Mouse (Mus musculus): ENCODE results near the gene Rusc1. TPM values are rescaled to one million over a fixed set of nuclear protein-coding genes. Genes with fewer than 3 reads are reported as not detected.
A peak's percentile ranks its signal among the peaks of the same experiment; 100 is the strongest.

The Rusc1 gene
- not detected in 2 replicates for polyA plus RNA-seq (2012; ENCODE audit: insufficient read depth, insufficient read length, low replicate concordance, missing spikeins)

DNA sequence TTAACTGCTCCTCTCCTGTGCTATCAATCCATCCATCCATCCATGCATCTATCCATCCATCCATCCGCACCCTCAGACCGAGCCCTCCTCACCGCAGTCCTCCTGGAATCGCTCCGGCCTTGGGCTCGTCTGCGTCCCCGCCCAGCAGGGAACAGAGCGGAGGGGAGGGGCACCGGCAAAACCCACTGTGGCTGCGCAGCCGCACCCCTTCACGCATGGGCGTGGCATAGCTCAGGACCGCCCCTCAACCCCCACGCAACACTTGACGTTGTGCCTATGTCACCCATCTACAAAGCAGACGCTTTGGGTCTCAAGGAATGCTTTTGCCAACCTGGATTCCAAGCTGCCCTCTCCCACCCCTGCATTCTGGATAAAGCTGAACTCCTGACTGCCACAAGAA, at the start of gene Rusc1:
Rusc1 (minus strand) TSS at position 137 of the 400 bp plus-strand sequence.
- under 1% methylated on average over 18 of the region's 18 CpGs for WGBS
- H3K27ac ChIP-seq (ENCODE audit: insufficient read depth, low read depth, low read length), result peak within 1 kb of the TSS; percentile 58; the same call in 1 of the 2 replicates
- H3K4me1 ChIP-seq (ENCODE audit: control insufficient read depth, insufficient read depth, low read length), result peaks cover 34% of the 10 kb centered on the region
- TF ChIP-seq POLR2A (IDR thresholded peaks at IDR 0.05; ENCODE audit: insufficient read depth, low read depth, low read length) (peak; percentile 41; the same call in 1 of the 2 replicates), CTCF (IDR thresholded peaks at IDR 0.05; ENCODE audit: insufficient read depth, low read depth, low read length) (no peak)
- H3K4me3 ChIP-seq (ENCODE audit: insufficient read depth, low read depth, low read length), result peak within 1 kb of the TSS; percentile 75

DNA sequence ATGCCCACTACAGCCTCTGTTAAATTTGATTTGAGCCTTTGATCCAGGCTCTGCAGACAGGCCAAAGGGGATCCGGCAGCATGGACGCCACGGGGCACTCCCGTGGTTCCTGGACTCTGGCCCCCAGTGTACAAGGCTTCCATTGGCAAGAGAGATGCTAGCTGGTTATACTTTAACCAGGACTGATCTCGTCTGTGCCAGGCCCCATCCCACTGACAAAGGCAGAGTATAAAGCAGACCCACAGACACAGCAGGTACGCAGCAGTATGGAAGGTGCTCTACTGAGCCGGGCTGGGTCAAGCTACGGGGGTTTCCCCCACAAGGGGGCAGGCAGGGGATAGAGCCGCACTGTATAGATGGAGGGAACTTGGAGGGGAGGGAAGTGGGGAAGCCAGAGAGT, 43.3 kb upstream of the Rusc1 start:
- peaks cover 14% of the 10 kb centered on the region for H3K4me1 ChIP-seq (ENCODE audit: control insufficient read depth, insufficient read depth, low read length)
- H3K27ac ChIP-seq (ENCODE audit: insufficient read depth, low read depth, low read length), result no peak overlapping the region
- no peak overlapping the region for H3K4me3 ChIP-seq (ENCODE audit: insufficient read depth, low read depth, low read length)
- 60% methylated on average over 9 of the region's 9 CpGs for WGBS
- no peak for TF ChIP-seq CTCF (IDR thresholded peaks at IDR 0.05; ENCODE audit: insufficient read depth, low read depth, low read length)
- TF ChIP-seq POLR2A (IDR thresholded peaks at IDR 0.05; ENCODE audit: insufficient read depth, low read depth, low read length), result no peak

DNA sequence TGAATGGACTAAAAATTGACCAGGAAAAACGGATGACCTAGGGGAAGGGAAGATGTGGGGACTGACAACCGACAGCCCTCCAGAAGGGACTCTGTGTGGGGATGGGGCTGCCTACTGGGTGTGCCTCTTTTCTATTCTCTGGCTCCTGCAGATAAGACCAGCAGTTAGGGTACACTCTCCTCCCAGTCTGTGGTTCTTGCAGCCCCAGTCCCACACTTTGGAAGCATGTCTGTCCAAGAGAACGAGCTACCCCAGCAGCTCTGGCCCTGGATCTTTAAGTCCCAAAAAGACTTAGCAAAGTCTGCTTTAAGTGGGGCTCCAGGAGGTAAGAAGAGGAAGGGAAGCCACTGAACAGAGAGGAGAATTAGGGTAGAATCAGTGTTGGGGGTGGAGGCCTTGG, 42.8 kb upstream of the Rusc1 start, which contains the start of gene Pklr:
Pklr (plus strand) TSS at position 185 of the 400 bp plus-strand sequence.
- peaks cover 14% of the 10 kb centered on the region for H3K4me1 ChIP-seq (ENCODE audit: control insufficient read depth, insufficient read depth, low read length)
- no peak within 1 kb of the TSS for H3K27ac ChIP-seq (ENCODE audit: insufficient read depth, low read depth, low read length)
- H3K4me3 ChIP-seq (ENCODE audit: insufficient read depth, low read depth, low read length), result no peak within 1 kb of the TSS
- TF ChIP-seq POLR2A (IDR thresholded peaks at IDR 0.05; ENCODE audit: insufficient read depth, low read depth, low read length) (no peak), CTCF (IDR thresholded peaks at IDR 0.05; ENCODE audit: insufficient read depth, low read depth, low read length) (no peak)
- WGBS, result 80% methylated on average over 3 of the region's 3 CpGs

DNA sequence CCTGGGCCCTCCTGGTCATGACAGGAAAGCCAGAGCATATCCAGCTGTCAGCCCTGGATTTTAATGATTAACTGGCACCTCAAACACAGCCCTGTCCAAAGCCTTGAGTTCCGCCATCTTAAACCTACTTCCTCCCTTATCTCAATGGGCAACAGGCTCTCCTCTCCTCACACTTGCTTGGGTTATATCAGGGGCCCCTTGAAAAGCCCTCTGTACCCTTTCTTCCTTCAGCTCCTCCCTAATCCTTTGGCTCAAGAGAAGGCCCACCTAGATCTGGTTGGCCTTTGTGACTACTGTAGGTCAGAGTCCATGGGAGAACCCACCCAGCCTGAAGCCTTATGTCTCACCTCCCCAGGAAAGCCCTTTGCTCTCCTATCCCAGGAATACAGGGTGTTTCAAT, 40.6 kb upstream of the Rusc1 start:
- TF ChIP-seq POLR2A (IDR thresholded peaks at IDR 0.05; ENCODE audit: insufficient read depth, low read depth, low read length) (no peak), CTCF (IDR thresholded peaks at IDR 0.05; ENCODE audit: insufficient read depth, low read depth, low read length) (no peak)
- Histone ChIP-seq H3K4me3 (ENCODE audit: insufficient read depth, low read depth, low read length) (no peak overlapping the region), H3K27ac (ENCODE audit: insufficient read depth, low read depth, low read length) (no peak overlapping the region), H3K4me1 (ENCODE audit: control insufficient read depth, insufficient read depth, low read length) (peaks cover 14% of the 10 kb centered on the region)
- WGBS, result 100% methylated on average over 1 of the region's 1 CpGs

DNA sequence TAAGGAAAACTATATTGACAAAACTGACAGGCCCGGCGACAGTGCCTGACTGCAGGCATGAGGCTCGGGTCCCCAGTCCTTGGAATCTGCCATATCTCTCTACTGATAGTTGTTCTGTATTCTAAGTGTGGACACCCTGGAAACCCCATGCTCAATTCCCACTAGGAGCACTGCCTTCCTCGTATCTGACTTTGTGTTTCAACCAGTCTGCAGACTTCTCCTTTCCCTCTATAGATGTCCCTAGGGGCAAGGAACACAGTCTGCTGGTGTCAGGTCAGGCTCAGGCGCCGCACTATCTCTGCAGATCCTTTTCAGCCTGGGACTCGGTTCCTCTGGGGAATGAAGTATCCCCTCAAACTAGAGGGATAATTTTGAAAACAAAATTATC, 39.9 kb upstream of the Rusc1 start:
- Histone ChIP-seq H3K4me1 (ENCODE audit: control insufficient read depth, insufficient read depth, low read length) (peaks cover 14% of the 10 kb centered on the region), H3K4me3 (ENCODE audit: insufficient read depth, low read depth, low read length) (no peak overlapping the region), H3K27ac (ENCODE audit: insufficient read depth, low read depth, low read length) (no peak overlapping the region)
- 85% methylated on average over 7 of the region's 7 CpGs for WGBS
- no peak for TF ChIP-seq CTCF (IDR thresholded peaks at IDR 0.05; ENCODE audit: insufficient read depth, low read depth, low read length)
- TF ChIP-seq POLR2A (IDR thresholded peaks at IDR 0.05; ENCODE audit: insufficient read depth, low read depth, low read length), result no peak

DNA sequence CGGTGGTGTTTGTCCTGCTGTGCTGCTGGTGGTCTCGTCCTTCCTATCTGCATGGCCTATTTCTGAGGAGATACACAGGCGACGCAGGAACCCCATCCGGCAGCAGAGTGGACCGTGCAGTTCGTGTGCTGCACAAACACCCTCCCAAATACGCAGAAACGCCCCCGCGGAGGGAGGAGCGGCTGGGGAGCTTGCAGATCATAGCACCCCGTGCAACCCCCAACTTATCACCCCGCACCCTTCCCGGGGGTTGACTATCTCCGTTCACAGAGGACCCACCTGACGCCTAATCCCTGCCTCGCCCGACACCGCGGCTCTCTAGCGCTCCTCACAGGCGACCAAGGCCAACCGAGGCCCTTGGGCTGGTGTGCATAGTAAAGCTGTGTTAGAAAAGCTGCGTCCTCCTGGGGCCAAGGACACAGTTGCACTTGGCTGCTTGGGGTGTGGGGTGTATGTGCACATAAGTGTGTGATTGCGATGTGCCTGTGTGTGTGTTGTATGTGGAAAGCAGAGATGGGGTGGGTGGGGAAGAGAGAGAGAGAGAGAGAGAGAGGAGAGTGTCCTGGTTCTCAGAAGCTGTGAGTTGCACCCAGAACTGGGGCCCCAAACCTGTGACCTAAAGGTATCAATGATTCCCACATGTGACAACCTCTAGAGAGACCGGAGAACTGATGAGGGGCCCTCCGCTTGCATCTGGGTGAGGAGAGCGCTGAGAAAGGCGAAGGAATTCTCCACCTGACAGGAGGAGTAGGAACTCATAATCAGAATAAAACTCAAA, 39.4 kb upstream of the Rusc1 start:
- peaks cover 14% of the 10 kb centered on the region for H3K4me1 ChIP-seq (ENCODE audit: control insufficient read depth, insufficient read depth, low read length)
- peak overlapping the region; percentile 50 for H3K4me3 ChIP-seq (ENCODE audit: insufficient read depth, low read depth, low read length)
- no peak for TF ChIP-seq POLR2A (IDR thresholded peaks at IDR 0.05; ENCODE audit: insufficient read depth, low read depth, low read length)
- TF ChIP-seq CTCF (IDR thresholded peaks at IDR 0.05; ENCODE audit: insufficient read depth, low read depth, low read length), result peak; percentile 51; the same call in 1 of the 2 replicates
- peak overlapping the region; percentile 23 for H3K27ac ChIP-seq (ENCODE audit: insufficient read depth, low read depth, low read length)
- 14% methylated on average over 30 of the region's 30 CpGs for WGBS

DNA sequence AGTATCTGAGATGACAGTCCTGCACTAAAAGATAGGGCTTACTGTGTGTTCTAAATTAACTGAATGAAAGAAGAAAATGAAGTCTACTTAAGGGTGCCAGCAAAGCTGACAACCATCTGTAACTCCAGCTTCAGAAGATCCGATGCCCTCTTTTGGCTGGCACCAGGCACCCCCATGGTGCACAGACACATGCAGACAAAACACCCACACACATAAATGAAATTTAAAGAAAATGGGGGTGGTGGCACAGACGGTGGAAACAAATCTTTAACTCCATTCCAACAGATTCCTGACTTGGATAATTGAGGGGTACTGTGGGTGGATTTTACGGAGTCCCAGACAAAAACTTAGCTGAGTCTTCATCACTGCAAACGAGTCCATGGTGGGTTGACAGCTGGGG, 38.7 kb upstream of the Rusc1 start:
- TF ChIP-seq POLR2A (IDR thresholded peaks at IDR 0.05; ENCODE audit: insufficient read depth, low read depth, low read length) (no peak), CTCF (IDR thresholded peaks at IDR 0.05; ENCODE audit: insufficient read depth, low read depth, low read length) (no peak)
- H3K4me3 ChIP-seq (ENCODE audit: insufficient read depth, low read depth, low read length), result peak overlapping the region; percentile 50; the same call in 1 of the 2 replicates
- 12% methylated on average over 4 of the region's 4 CpGs for WGBS
- H3K27ac ChIP-seq (ENCODE audit: insufficient read depth, low read depth, low read length), result no peak overlapping the region
- H3K4me1 ChIP-seq (ENCODE audit: control insufficient read depth, insufficient read depth, low read length), result peaks cover 14% of the 10 kb centered on the region

DNA sequence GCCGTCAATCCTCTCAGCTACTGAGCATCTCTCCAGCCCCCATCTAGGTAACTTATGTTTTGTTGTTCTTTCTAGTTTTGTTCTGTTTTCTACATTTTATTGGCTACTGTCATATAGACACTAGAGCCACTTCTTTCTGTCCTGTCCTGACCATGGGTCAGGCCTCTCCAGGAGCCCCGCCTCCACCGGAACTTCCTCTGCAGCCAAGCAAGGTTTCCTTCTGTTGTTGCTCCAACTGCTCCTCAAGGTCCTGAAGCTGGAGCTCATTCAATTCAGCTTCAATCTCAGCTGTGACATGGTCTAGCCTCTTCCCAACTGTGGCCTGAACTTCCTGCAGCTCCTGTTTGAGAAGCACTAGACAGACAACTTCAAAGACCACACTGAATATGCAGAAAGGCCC, 36.8 kb upstream of the Rusc1 start:
- Histone ChIP-seq H3K4me3 (ENCODE audit: insufficient read depth, low read depth, low read length) (no peak overlapping the region), H3K4me1 (ENCODE audit: control insufficient read depth, insufficient read depth, low read length) (peaks cover 14% of the 10 kb centered on the region), H3K27ac (ENCODE audit: insufficient read depth, low read depth, low read length) (no peak overlapping the region)
- 92% methylated on average over 3 of the region's 3 CpGs for WGBS
- TF ChIP-seq CTCF (IDR thresholded peaks at IDR 0.05; ENCODE audit: insufficient read depth, low read depth, low read length) (no peak), POLR2A (IDR thresholded peaks at IDR 0.05; ENCODE audit: insufficient read depth, low read depth, low read length) (no peak)

DNA sequence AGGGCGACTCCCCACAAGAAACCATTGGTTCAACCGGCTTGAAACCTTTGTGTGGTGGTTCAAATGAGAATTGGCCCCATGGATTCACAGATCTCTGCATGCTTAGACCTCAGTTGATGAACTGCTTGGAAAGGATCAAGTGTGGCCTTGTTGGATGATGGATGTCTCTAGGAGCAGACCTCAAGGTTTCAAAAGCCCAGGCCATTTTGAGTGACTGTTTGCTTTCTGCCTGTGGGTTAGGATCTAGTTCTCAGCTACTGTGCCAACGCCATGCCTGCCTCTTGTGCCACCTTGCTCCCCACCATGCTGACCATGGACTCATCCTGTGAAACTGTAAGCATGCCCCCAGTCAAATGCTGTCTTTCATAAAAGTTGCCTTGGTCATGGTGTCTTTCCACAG, 32.9 kb upstream of the Rusc1 start:
- H3K27ac ChIP-seq (ENCODE audit: insufficient read depth, low read depth, low read length), result no peak overlapping the region
- TF ChIP-seq CTCF (IDR thresholded peaks at IDR 0.05; ENCODE audit: insufficient read depth, low read depth, low read length), result no peak
- no peak for TF ChIP-seq POLR2A (IDR thresholded peaks at IDR 0.05; ENCODE audit: insufficient read depth, low read depth, low read length)
- 97% methylated on average over 3 of the region's 3 CpGs for WGBS
- no peaks in the 10 kb centered on the region for H3K4me1 ChIP-seq (ENCODE audit: control insufficient read depth, insufficient read depth, low read length)
- H3K4me3 ChIP-seq (ENCODE audit: insufficient read depth, low read depth, low read length), result no peak overlapping the region

All from olfactory bulb, adult 2 months (tissue).